In the genomic region with DNA sequence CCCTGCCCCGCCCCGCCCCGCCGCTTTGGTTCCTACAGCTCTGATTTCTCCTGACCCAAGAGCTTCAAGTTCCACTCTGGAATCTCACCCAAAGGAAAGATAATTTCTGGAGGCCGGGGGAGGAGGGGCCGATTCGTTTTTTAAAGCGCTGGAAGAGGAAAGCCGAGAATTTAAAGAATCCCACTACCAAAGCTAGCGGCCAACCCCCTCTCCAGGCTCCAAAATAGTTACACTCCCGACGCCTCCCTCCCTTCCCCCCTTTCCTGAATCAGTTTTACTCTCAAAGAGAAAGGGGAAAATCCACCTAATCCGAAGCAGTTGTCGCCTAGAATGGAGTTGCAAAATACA, we compare ENCODE assay signal across 8 mouse cellular contexts. TPM values are rescaled to one million over a fixed set of nuclear protein-coding genes. Genes with fewer than 3 reads are reported as not detected.
DNase-seq lines count a peak whose midpoint lies in the region; ATAC-seq and TF ChIP-seq lines count a peak whose summit lies in the region.

A gene (minus strand): TSS at position 213 of the 348 bp plus-strand sequence.

- H3K9ac ChIP-seq in heart, embryonic 12.5 days: peak within 1 kb of the TSS; percentile 82
- H3K9ac ChIP-seq in stomach, embryonic 15.5 days: peak within 1 kb of the TSS; percentile 84

- peaks cover 33% of the 10 kb centered on the region for H3K79me3 ChIP-seq in C2C12 (ENCODE audit: low read depth)

- peak within 1 kb of the TSS; percentile 91 for H3K27ac ChIP-seq in heart, embryonic 12.5 days (ENCODE audit: poor library complexity, severe bottlenecking)
- peak within 1 kb of the TSS; percentile 95 for H3K27ac ChIP-seq in bone marrow macrophage, adult 2 months (ENCODE audit: insufficient read depth, low read depth, low read length)
- peak within 1 kb of the TSS; percentile 96 for H3K27ac ChIP-seq in hindbrain, embryonic 10.5 days
- peak within 1 kb of the TSS; percentile 96 for H3K27ac ChIP-seq in macrophage
- H3K27ac ChIP-seq in stomach, embryonic 15.5 days: peak within 1 kb of the TSS; percentile 93

- H3K4me1 ChIP-seq in heart, embryonic 12.5 days (replicated peaks): peaks cover 5% of the 10 kb centered on the region; the same call in 1 of the 2 replicates
- peaks cover 45% of the 10 kb centered on the region for H3K4me1 ChIP-seq in bone marrow macrophage, adult 2 months (ENCODE audit: control insufficient read depth, insufficient read depth, low read length)
- H3K4me1 ChIP-seq in hindbrain, embryonic 10.5 days (replicated peaks): peaks cover 7% of the 10 kb centered on the region; the same call in 1 of the 2 replicates
- H3K4me1 ChIP-seq in stomach, embryonic 15.5 days: 0 out of 2 replicates have a peak, but pooled peaks cover 3% of the 10 kb centered on the region

- H3K4me3 ChIP-seq in heart, embryonic 12.5 days: peak within 1 kb of the TSS; percentile 74
- H3K4me3 ChIP-seq in C2C12 (ENCODE audit: insufficient read depth, poor library complexity, severe bottlenecking) (peak within 1 kb of the TSS; percentile 72), macrophage (ENCODE audit: inconsistent target) (peak within 1 kb of the TSS; percentile 92)
- H3K4me3 ChIP-seq in bone marrow macrophage, adult 2 months (ENCODE audit: insufficient read depth, low read length): peak within 1 kb of the TSS; percentile 83
- H3K4me3 ChIP-seq in hindbrain, embryonic 10.5 days: peak within 1 kb of the TSS; percentile 87
- H3K4me3 ChIP-seq in stomach, embryonic 15.5 days (replicated peaks): peak within 1 kb of the TSS; percentile 71

- peak within 1 kb of the TSS; percentile 83 for H3K4me2 ChIP-seq in heart, embryonic 12.5 days
- H3K4me2 ChIP-seq in stomach, embryonic 15.5 days: peak within 1 kb of the TSS; percentile 81

- peak within 1 kb of the TSS; percentile 99 for H3ac ChIP-seq in C2C12 (ENCODE audit: control insufficient read depth, insufficient read length, low read depth)

- H3K36me3 ChIP-seq in heart, embryonic 12.5 days: no peaks in the 10 kb centered on the region
- peaks cover 9% of the 10 kb centered on the region for H3K36me3 ChIP-seq in C2C12 (ENCODE audit: control insufficient read depth, insufficient read depth)
- no peaks in the 10 kb centered on the region for H3K36me3 ChIP-seq in hindbrain, embryonic 10.5 days
- no peaks in the 10 kb centered on the region for H3K36me3 ChIP-seq in macrophage (ENCODE audit: inconsistent target)
- no peaks in the 10 kb centered on the region for H3K36me3 ChIP-seq in stomach, embryonic 15.5 days

- no peaks in the 10 kb centered on the region for H3K27me3 ChIP-seq in heart, embryonic 12.5 days (replicated peaks)
- H3K27me3 ChIP-seq in C2C12 (ENCODE audit: control insufficient read depth, insufficient read depth, insufficient read length): no peaks in the 10 kb centered on the region
- H3K27me3 ChIP-seq in hindbrain, embryonic 10.5 days (ENCODE audit: insufficient read depth, poor library complexity, severe bottlenecking): no peaks in the 10 kb centered on the region
- no peaks in the 10 kb centered on the region for H3K27me3 ChIP-seq in stomach, embryonic 15.5 days (replicated peaks)

- TF ChIP-seq POLR2A in bone marrow macrophage, adult 2 months (IDR thresholded peaks at IDR 0.05; ENCODE audit: borderline replicate concordance, low read depth, low read length): no peak

- H3K79me2 ChIP-seq in C2C12 (ENCODE audit: control insufficient read depth, insufficient read depth): peaks cover 45% of the 10 kb centered on the region
- H3K79me2 ChIP-seq in macrophage (ENCODE audit: inconsistent target): peaks cover 45% of the 10 kb centered on the region

- DNase-seq in heart, adult 18-20 months: no peak
- no peak for DNase-seq in hindbrain, embryonic 10.5 days (ENCODE audit: low spot score)
- no peak for DNase-seq in layer of hippocampus, adult 11-12 months (ENCODE audit: low spot score)

- ATAC-seq in heart, embryonic 12.5 days (ENCODE audit: insufficient number of reproducible peaks, low FRiP score): no peak; the same call in 1 of the 2 replicates
- ATAC-seq in stomach, embryonic 15.5 days (ENCODE audit: insufficient read depth, low FRiP score, low read depth): peak; percentile 6; the same call in 1 of the 2 replicates

- no peaks in the 10 kb centered on the region for H3K9me3 ChIP-seq in heart, embryonic 12.5 days (replicated peaks)
- H3K9me3 ChIP-seq in hindbrain, embryonic 10.5 days: no peaks in the 10 kb centered on the region
- H3K9me3 ChIP-seq in stomach, embryonic 15.5 days: no peaks in the 10 kb centered on the region

- no peak for TF ChIP-seq CTCF in C2C12 (IDR thresholded peaks at IDR 0.05; ENCODE audit: control insufficient read depth, insufficient read depth, insufficient read length)
- TF ChIP-seq CTCF in bone marrow macrophage, adult 2 months (IDR thresholded peaks at IDR 0.05; ENCODE audit: low read depth, low read length): no peak

- 0% methylated on average over 14 of the region's 14 CpGs for WGBS in heart, embryonic 12.5 days
- WGBS in hindbrain, embryonic 10.5 days: under 1% methylated on average over 14 of the region's 14 CpGs
- WGBS in macrophage (ENCODE audit: missing documents): 5% methylated on average over 14 of the region's 14 CpGs
- WGBS in stomach, embryonic 15.5 days: 0% methylated on average over 14 of the region's 14 CpGs

TF ChIP-seq in C2C12, 6 proteins besides CTCF, POLR2A, EP300 and RAD21:
- TF ChIP-seq FOSL1 (IDR thresholded peaks at IDR 0.05; ENCODE audit: insufficient read depth, low read length, poor library complexity, severe bottlenecking): no peak
- no peak for TF ChIP-seq USF1 (IDR thresholded peaks at IDR 0.05; ENCODE audit: low read depth)
- TF ChIP-seq CEBPB (IDR thresholded peaks at IDR 0.05; ENCODE audit: low read depth): no peak
- no peak for TF ChIP-seq MYOD1 (IDR thresholded peaks at IDR 0.05; ENCODE audit: control insufficient read depth, insufficient read length, low read depth)
- TF ChIP-seq MAX (IDR thresholded peaks at IDR 0.05): no peak
- no peak for TF ChIP-seq MYOG (IDR thresholded peaks at IDR 0.05; ENCODE audit: control insufficient read depth, extremely low read depth, insufficient read length)

RNA-seq across cellular contexts. Expression of the gene that starts here (rescaled TPM):
- polyA plus RNA-seq in heart, embryonic 12.5 days (2016; fragmentation: Nextera tagmentation; extraction: Ambion mirVana): 19.9 and 22.0 TPM in 2 replicates
- total RNA-seq in heart, adult 18-20 months (2021): 1 to 10 TPM; 4.0 to 4.4 TPM
- polyA plus RNA-seq in C2C12 (2012; fragmentation: generic; extraction: Trizol) (8.7 TPM), macrophage (2018) (52.7 to 100 TPM (median 77.5 TPM) in 3 replicates)
- 91.2 and 104 TPM in 2 replicates for polyA plus RNA-seq in bone marrow macrophage, adult 2 months (2012; ENCODE audit: insufficient read depth, insufficient read length, missing spikeins)
- 18.4 and 25.1 TPM in 2 replicates for polyA plus RNA-seq in hindbrain, embryonic 10.5 days (2016; fragmentation: Nextera tagmentation; extraction: Ambion mirVana)
- 100 to 1,000 TPM; 111 to 566 (median 290) TPM for total RNA-seq in macrophage (2018; cell fraction: chromatin; rRNA removed)
- 100 to 1,000 TPM; 101 to 200 (median 136) TPM for total RNA-seq in macrophage (2018; cell fraction: cytosol; rRNA removed)
- total RNA-seq in macrophage (2018; cell fraction: nucleus; rRNA removed): 100 to 1,000 TPM; 148 to 576 (median 332) TPM
- polyA plus RNA-seq in stomach, embryonic 15.5 days (2015; fragmentation: Nextera tagmentation; extraction: Ambion mirVana): 16.7 and 19.2 TPM in 2 replicates
